Mouse (Mus musculus): ENCODE results near the gene Gm20388. TPM values are rescaled to one million over a fixed set of nuclear protein-coding genes. Genes with fewer than 3 reads are reported as not detected.

The Gm20388 gene
- polyA plus RNA-seq, 1 experiment from 2014 or later, result not detected

DNA sequence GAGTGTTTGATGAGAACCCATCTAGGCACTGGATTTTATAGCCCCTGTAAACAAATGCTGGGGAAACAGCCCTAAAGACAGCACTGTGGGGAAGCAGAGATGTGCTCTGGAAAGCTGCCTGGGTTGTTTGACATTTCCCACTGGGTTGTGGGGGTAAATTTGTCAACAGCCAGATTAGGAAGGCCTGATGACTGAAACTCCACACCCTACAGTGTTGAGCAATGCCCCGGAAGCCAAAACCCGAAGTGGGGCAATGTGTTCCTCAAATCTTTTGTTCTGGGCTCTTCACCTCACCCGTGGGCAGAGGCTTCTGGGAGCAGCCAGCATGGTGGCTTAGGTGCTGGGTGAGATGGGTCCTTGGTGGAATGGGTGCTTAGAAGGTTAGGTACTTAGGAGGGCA lies 198.5 kb downstream of the Gm20388 start:
- Histone ChIP-seq H3K4me3 (ENCODE audit: low read depth, low read length) (no peak overlapping the region), H3K4me1 (replicated peaks; ENCODE audit: control insufficient read depth, insufficient read depth, low read length) (0 out of 2 replicates have a peak, but pooled peaks cover 4% of the 10 kb centered on the region), H3K9me3 (ENCODE audit: control insufficient read depth) (no peaks in the 10 kb centered on the region), H3K36me3 (ENCODE audit: control insufficient read depth, insufficient read depth) (no peaks in the 10 kb centered on the region), H3K4me2 (replicated peaks; ENCODE audit: low read depth) (no peak overlapping the region), H3K27me3 (replicated peaks; ENCODE audit: control insufficient read depth, insufficient read depth, low read length) (no peaks in the 10 kb centered on the region), H3K9ac (ENCODE audit: low read depth, low read length) (no peak overlapping the region), H3K27ac (ENCODE audit: low read depth, low read length) (no peak overlapping the region)
- 25% methylated on average over 3 of the region's 3 CpGs for WGBS
- no peak for TF ChIP-seq CTCF (IDR thresholded peaks at IDR 0.05; ENCODE audit: low read depth)
- no peak for ATAC-seq

DNA sequence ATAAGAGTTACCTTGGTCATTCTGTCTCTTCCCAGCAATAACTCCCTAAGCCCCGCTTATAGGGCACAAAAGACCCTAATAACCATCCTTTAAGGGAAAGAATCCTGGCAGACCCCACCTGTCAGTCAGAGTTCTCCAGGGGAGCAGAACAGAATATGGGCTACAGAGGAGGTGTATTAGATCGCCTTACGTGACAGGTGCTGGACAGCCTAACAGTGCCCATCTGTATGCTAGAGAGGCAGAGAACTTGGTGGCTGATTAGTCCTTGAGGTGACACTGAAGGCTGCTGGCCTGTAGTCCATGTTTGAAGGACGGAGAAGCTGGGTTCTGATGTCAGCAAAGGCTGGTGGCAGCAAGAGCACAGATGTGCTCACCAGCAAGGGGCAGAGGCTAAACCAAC lies 200.3 kb downstream of the Gm20388 start:
- H3K27ac ChIP-seq (ENCODE audit: low read depth, low read length), result no peak overlapping the region
- ATAC-seq, result no peak
- no peaks in the 10 kb centered on the region for H3K36me3 ChIP-seq (ENCODE audit: control insufficient read depth, insufficient read depth)
- H3K4me3 ChIP-seq (ENCODE audit: low read depth, low read length), result no peak overlapping the region
- WGBS, result 87% methylated on average over 4 of the region's 4 CpGs
- H3K4me2 ChIP-seq (replicated peaks; ENCODE audit: low read depth), result no peak overlapping the region
- H3K9me3 ChIP-seq (ENCODE audit: control insufficient read depth), result no peaks in the 10 kb centered on the region
- TF ChIP-seq CTCF (IDR thresholded peaks at IDR 0.05; ENCODE audit: low read depth), result no peak
- no peak overlapping the region for H3K9ac ChIP-seq (ENCODE audit: low read depth, low read length)
- H3K4me1 ChIP-seq (replicated peaks; ENCODE audit: control insufficient read depth, insufficient read depth, low read length), result 0 out of 2 replicates have a peak, but pooled peaks cover 4% of the 10 kb centered on the region
- peaks cover 6% of the 10 kb centered on the region; the same call in 1 of the 2 replicates for H3K27me3 ChIP-seq (replicated peaks; ENCODE audit: control insufficient read depth, insufficient read depth, low read length)

DNA sequence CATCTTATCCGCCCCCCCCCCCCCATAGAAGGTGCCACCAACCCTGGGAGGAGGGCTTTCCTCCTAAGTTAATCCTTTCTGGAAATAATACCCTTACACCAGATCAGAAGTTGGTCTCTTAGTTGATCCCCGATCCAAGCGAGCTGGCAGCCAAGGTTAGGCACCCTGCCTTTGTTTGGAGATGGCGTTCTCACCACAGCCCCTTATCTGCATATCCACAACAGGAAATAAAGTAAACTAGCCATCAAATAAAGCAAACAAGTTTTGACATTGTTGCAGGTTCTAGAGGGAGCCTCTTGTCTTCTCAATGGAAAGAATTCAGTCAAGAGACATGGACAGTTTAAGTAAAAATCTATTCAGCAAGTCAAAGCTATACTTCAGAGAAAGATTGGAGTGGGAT lies 200.7 kb downstream of the Gm20388 start:
- Histone ChIP-seq H3K9me3 (ENCODE audit: control insufficient read depth) (no peaks in the 10 kb centered on the region), H3K36me3 (ENCODE audit: control insufficient read depth, insufficient read depth) (no peaks in the 10 kb centered on the region), H3K27ac (ENCODE audit: low read depth, low read length) (no peak overlapping the region), H3K4me1 (replicated peaks; ENCODE audit: control insufficient read depth, insufficient read depth, low read length) (0 out of 2 replicates have a peak, but pooled peaks cover 4% of the 10 kb centered on the region), H3K4me3 (ENCODE audit: low read depth, low read length) (no peak overlapping the region), H3K27me3 (replicated peaks; ENCODE audit: control insufficient read depth, insufficient read depth, low read length) (peaks cover 6% of the 10 kb centered on the region; the same call in 1 of the 2 replicates), H3K4me2 (replicated peaks; ENCODE audit: low read depth) (no peak overlapping the region), H3K9ac (ENCODE audit: low read depth, low read length) (no peak overlapping the region)
- no peak for ATAC-seq
- no peak for TF ChIP-seq CTCF (IDR thresholded peaks at IDR 0.05; ENCODE audit: low read depth)
- WGBS, result 65% methylated on average over 4 of the region's 4 CpGs

DNA sequence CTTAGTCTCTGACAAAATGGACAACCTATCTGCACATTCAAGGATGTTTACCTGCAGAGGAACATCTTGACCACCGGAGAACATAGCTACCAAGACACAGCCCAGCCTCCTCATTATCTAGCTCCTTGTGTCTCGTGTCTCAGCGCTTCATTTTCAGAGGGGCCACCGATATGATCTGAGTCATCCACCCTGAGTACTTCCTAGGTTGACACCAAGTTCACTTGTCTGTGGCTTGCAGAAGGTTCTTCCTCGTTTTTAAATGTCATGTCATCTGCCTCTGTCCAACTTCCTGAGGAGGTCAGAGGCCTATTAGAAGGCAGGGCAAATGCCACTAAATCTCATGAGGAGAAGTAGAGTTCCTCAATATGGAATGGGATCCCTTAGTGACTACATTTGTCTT lies 201.9 kb downstream of the Gm20388 start:
- no peaks in the 10 kb centered on the region for H3K9me3 ChIP-seq (ENCODE audit: control insufficient read depth)
- peaks cover 6% of the 10 kb centered on the region; the same call in 1 of the 2 replicates for H3K27me3 ChIP-seq (replicated peaks; ENCODE audit: control insufficient read depth, insufficient read depth, low read length)
- no peaks in the 10 kb centered on the region for H3K36me3 ChIP-seq (ENCODE audit: control insufficient read depth, insufficient read depth)
- 65% methylated on average over 5 of the region's 5 CpGs for WGBS
- no peak overlapping the region for H3K4me2 ChIP-seq (replicated peaks; ENCODE audit: low read depth)
- peak overlapping the region; percentile 87 for H3K27ac ChIP-seq (ENCODE audit: low read depth, low read length)
- no peak overlapping the region for H3K9ac ChIP-seq (ENCODE audit: low read depth, low read length)
- 0 out of 2 replicates have a peak, but pooled peaks cover 4% of the 10 kb centered on the region for H3K4me1 ChIP-seq (replicated peaks; ENCODE audit: control insufficient read depth, insufficient read depth, low read length)
- ATAC-seq, result no peak
- no peak overlapping the region for H3K4me3 ChIP-seq (ENCODE audit: low read depth, low read length)
- TF ChIP-seq CTCF (IDR thresholded peaks at IDR 0.05; ENCODE audit: low read depth), result no peak

DNA sequence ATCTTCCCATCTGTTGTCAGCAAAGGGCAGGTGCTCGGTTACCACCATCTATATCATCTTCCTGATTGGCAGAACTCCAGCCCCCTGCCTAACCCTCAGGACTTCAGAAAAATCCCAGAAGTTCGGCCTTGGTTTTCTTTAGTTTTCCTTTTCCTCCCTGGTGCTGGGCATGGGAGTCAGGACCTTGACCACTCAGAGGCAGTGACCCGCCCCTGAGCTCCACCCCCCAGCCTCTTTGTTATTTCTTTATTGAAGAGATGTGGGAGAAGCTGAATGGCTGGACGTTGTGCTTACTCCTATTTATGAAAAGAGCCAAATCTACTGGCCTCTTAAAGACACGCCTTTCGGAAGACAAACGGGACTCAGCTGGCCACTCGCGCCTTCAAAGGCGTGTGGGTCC lies 202.7 kb downstream of the Gm20388 start:
- Histone ChIP-seq H3K9me3 (ENCODE audit: control insufficient read depth) (no peaks in the 10 kb centered on the region), H3K4me1 (replicated peaks; ENCODE audit: control insufficient read depth, insufficient read depth, low read length) (0 out of 2 replicates have a peak, but pooled peaks cover 4% of the 10 kb centered on the region), H3K36me3 (ENCODE audit: control insufficient read depth, insufficient read depth) (no peaks in the 10 kb centered on the region), H3K27me3 (replicated peaks; ENCODE audit: control insufficient read depth, insufficient read depth, low read length) (peaks cover 6% of the 10 kb centered on the region; the same call in 1 of the 2 replicates), H3K4me3 (ENCODE audit: low read depth, low read length) (peak overlapping the region; percentile 70), H3K9ac (ENCODE audit: low read depth, low read length) (peak overlapping the region; percentile 50; the same call in 1 of the 2 replicates), H3K27ac (ENCODE audit: low read depth, low read length) (peak overlapping the region; percentile 87), H3K4me2 (replicated peaks; ENCODE audit: low read depth) (peak overlapping the region; percentile 100)
- WGBS, result 0% methylated on average over 10 of the region's 10 CpGs
- no peak for TF ChIP-seq CTCF (IDR thresholded peaks at IDR 0.05; ENCODE audit: low read depth)
- peak; percentile 42; the same call in 1 of the 2 replicates for ATAC-seq

DNA sequence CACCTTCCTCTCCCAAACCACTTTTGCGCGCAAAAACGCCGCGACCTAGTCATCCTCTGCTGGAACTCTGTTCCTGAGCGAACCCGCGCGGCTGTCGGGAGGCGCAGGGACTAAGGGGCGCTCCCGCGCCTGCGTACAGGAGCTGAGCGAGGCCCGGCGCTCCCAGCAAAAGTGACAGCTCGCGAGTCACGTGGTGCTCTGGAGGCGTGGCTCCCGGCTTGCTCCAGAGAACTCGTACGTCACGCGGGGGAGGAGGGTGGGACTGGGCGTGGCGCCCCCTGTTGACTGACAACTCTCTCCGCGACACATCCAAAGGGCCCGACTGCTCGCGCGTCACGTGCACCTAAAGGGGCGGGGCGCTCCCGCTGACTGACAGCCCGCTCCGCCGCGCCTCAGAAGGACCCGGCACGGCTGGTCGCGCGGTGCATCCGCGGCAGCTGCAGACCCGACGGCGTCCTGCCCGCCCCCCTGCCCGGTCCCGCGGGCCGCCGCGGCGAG lies 203.2 kb downstream of the Gm20388 start, which contains the start of gene 6430548M08Rik:
Gene 6430548M08Rik, plus strand, starts transcription at position 395 of the 498 bp plus-strand sequence.
- no peaks in the 10 kb centered on the region for H3K36me3 ChIP-seq (ENCODE audit: control insufficient read depth, insufficient read depth)
- H3K9ac ChIP-seq (ENCODE audit: low read depth, low read length), result peak within 1 kb of the TSS; percentile 82
- peak within 1 kb of the TSS; percentile 87 for H3K27ac ChIP-seq (ENCODE audit: low read depth, low read length)
- ATAC-seq, result peak; percentile 94
- peak within 1 kb of the TSS; percentile 70 for H3K4me3 ChIP-seq (ENCODE audit: low read depth, low read length)
- H3K4me2 ChIP-seq (replicated peaks; ENCODE audit: low read depth), result peak within 1 kb of the TSS; percentile 100
- peak; percentile 79 for TF ChIP-seq CTCF (IDR thresholded peaks at IDR 0.05; ENCODE audit: low read depth)
- H3K4me1 ChIP-seq (replicated peaks; ENCODE audit: control insufficient read depth, insufficient read depth, low read length), result 0 out of 2 replicates have a peak, but pooled peaks cover 4% of the 10 kb centered on the region
- H3K9me3 ChIP-seq (ENCODE audit: control insufficient read depth), result no peaks in the 10 kb centered on the region
- WGBS, result 0% methylated on average over 58 of the region's 61 CpGs
- H3K27me3 ChIP-seq (replicated peaks; ENCODE audit: control insufficient read depth, insufficient read depth, low read length), result peaks cover 6% of the 10 kb centered on the region; the same call in 1 of the 2 replicates
